Mouse (Mus musculus) heart, adult 2 months (tissue): ENCODE results near the gene Rab6a. TPM values are rescaled to one million over a fixed set of nuclear protein-coding genes. Genes with fewer than 3 reads are reported as not detected.

Experiments
- DNase-seq, 2 experiments: peaks; one replicate each; pipeline ENCODE4 v3.0.0; 2021
- H3K27ac ChIP-seq: fragments of 200-600 bp; 2 replicates; pipeline ENCODE4 v1.8.1; 2022
- H3K27me3 ChIP-seq: fragments of 200-500 bp; 2 replicates; pipeline ENCODE4 v1.6.1; 2012; ENCODE audit warnings: mild to moderate bottlenecking, low read length, inconsistent platforms, mixed read lengths; ENCODE audit not compliant: control insufficient read depth, insufficient read depth
- H3K36me3 ChIP-seq: fragments of 200-500 bp; 2 replicates; pipeline ENCODE4 v1.6.1; 2012; ENCODE audit warnings: low read length, inconsistent platforms; ENCODE audit not compliant: control insufficient read depth, insufficient read depth
- H3K4me1 ChIP-seq: fragments of 200-500 bp; 2 replicates; pipeline ENCODE4 v1.6.1; 2011; ENCODE audit warnings: low read length; ENCODE audit not compliant: control insufficient read depth, insufficient read depth
- H3K4me3 ChIP-seq: fragments of 200-600 bp; 2 replicates; pipeline ENCODE4 v1.8.1; 2022
- H3K79me2 ChIP-seq: fragments of 200-500 bp; replicated peaks from 2 replicates; pipeline ENCODE4 v1.6.1; 2012; ENCODE audit warnings: mild to moderate bottlenecking, inconsistent platforms, low read length, moderate library complexity, mixed read lengths; ENCODE audit not compliant: control insufficient read depth, insufficient read depth
- H3K9ac ChIP-seq: fragments of 200-500 bp; 2 replicates; pipeline ENCODE4 v1.6.1; 2012; ENCODE audit warnings: low read depth, mild to moderate bottlenecking, control low read depth, inconsistent platforms, low read length, mixed read lengths
- CTCF ChIP-seq: fragments of 200-600 bp; IDR thresholded peaks from 2 replicates; pipeline ENCODE4 v1.8.1; 2022; ENCODE audit warnings: antibody characterized with exemption, mild to moderate bottlenecking, moderate library complexity
- EP300 ChIP-seq: fragments of 200-500 bp; IDR thresholded peaks from 2 replicates; pipeline ENCODE4 v1.6.1; 2011; ENCODE audit warnings: low read depth, low read length, control low read depth; ENCODE audit not compliant: insufficient read depth
- POLR2A ChIP-seq: fragments of 200-500 bp; IDR thresholded peaks from 2 replicates; pipeline ENCODE4 v1.6.1; 2011; ENCODE audit warnings: mild to moderate bottlenecking, low read depth, low read length, control low read depth; ENCODE audit not compliant: insufficient read depth
- WGBS: fragments of 180-500 bp; shearing (Covaris S2); methylation state at CpG from one replicate; pipeline ENCODE4 v1.1.7; 2018; 5-methylcytosine and 5-hydroxymethylcytosine counted together
- intact Hi-C: fragments of 180-260 bp; cut with DNase I; formaldehyde crosslinking; loops from one replicate; pipeline ENCODE4 v1.15.1; 2025
- polyA plus RNA-seq: library from polyadenylated mRNA; depleted of rRNA; stranded (reverse); fragments of >200 nt; gene quantifications from 2 replicates; pipeline ENCODE4 v1.2.3, GENCODE M21; 2012
- total RNA-seq, 2 experiments: library from RNA; stranded (reverse); gene quantifications; 2 replicates each; pipeline ENCODE4 v1.2.3; 2021

Rab6a gene
- total and polyA plus RNA-seq, 3 experiments, result 21.1 to 64.9 (median 59.8) TPM

DNA sequence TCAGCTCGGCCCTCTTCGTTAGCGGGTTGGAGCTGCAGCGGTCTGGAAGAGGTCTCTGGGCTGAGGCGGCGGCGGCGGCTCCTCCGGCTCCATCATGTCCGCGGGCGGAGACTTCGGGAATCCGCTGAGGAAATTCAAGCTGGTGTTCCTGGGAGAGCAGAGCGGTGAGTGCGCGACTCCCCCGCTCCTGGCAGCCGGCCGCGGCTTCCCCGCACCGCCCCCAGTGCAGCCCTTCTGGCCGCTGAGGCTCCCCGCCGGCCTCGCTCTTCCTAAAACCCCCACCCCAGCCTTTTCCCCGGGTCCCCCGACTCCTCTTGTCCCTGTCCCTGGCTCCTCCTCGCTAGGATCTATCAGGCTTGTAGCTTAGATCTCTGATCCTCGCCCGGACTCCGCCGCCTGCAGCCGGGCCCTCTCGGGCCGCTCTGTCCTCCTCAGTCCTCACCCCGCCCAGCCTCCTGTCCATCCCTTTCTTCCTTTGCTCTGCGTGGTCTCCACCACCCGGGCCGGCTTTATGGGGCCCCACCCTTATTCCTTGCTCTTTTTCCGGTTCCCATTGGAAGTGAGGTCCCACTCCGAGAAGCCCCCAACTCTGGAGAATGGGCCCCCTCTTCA is 1.0 kb downstream of the Rab6a start, which contains the start of gene Mrpl48:
Gene Mrpl48, minus strand, starts transcription at position 172 of the 612 bp plus-strand sequence.
- intact Hi-C loops, result no loop called here
- H3K4me3 ChIP-seq, result peak within 1 kb of the TSS; percentile 99
- peaks cover 2% of the 10 kb centered on the region for H3K79me2 ChIP-seq
- H3K27ac ChIP-seq, result peak within 1 kb of the TSS; percentile 92
- DNase-seq, result peak; percentile 74 to 76
- peaks cover 5% of the 10 kb centered on the region for H3K36me3 ChIP-seq
- H3K4me1 ChIP-seq, result peaks cover 2% of the 10 kb centered on the region; the same call in 1 of the 2 replicates
- TF ChIP-seq EP300 (no peak), POLR2A (no peak), CTCF (no peak)
- H3K27me3 ChIP-seq, result no peaks in the 10 kb centered on the region
- WGBS, result under 1% methylated on average over 38 of the region's 43 CpGs
- peak within 1 kb of the TSS; percentile 98 for H3K9ac ChIP-seq

- Histone ChIP-seq H3K27me3 (no peaks in the 10 kb centered on the region), H3K9ac (peak overlapping the region; percentile 98; the same call in 1 of the 2 replicates), H3K4me3 (peak overlapping the region; percentile 99), H3K36me3 (peaks cover 5% of the 10 kb centered on the region), H3K27ac (peak overlapping the region; percentile 89; the same call in 1 of the 2 replicates), H3K79me2 (peaks cover 2% of the 10 kb centered on the region), H3K4me1 (peaks cover 2% of the 10 kb centered on the region; the same call in 1 of the 2 replicates)
- 5% methylated on average over 4 of the region's 4 CpGs for WGBS
- intact Hi-C loops, result no loop called here
- no peak for TF ChIP-seq POLR2A
- TF ChIP-seq CTCF, result no peak
- no peak for TF ChIP-seq EP300
- DNase-seq, result no peak
Measured at GRCm38 (mm10) chr7:100608910-100609309, 1.7 kb downstream of the Rab6a start.

GRCm38 (mm10) chr7:100616121-100616857 is 9.1 kb downstream of the Rab6a start:
- peaks cover 7% of the 10 kb centered on the region for H3K79me2 ChIP-seq

DNA sequence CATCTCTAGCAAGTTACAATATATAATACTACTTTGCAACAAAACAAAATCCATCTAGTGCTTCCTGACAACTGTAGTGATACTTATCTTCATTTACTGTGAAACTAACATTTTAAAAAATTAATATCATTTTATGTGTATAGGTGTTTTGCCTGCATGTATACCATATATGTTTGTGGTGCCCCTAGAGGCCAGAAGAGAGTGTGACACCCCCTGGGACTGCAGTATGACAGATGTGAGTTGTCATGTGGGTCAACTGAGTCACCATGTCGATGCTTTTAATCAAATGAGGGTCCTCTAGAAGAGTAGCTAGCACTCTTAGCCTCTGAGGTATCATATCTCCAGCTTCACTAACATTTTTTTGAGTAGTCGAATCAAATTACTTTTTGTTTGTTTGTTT is 15.1 kb downstream of the Rab6a start:
- 71% methylated on average over 2 of the region's 2 CpGs for WGBS
- Histone ChIP-seq H3K36me3 (peaks cover 4% of the 10 kb centered on the region; the same call in 1 of the 2 replicates), H3K27me3 (no peaks in the 10 kb centered on the region), H3K9ac (no peak overlapping the region), H3K4me1 (peaks cover 7% of the 10 kb centered on the region), H3K27ac (no peak overlapping the region), H3K79me2 (peaks cover 8% of the 10 kb centered on the region), H3K4me3 (no peak overlapping the region)
- intact Hi-C loops, result no loop called here
- TF ChIP-seq POLR2A (no peak), CTCF (peak; percentile 51), EP300 (no peak)
- no peak for DNase-seq

More at GRCm38 (mm10) chr7:100616121-100616857, 9.1 kb downstream of the Rab6a start:
- no peak overlapping the region for H3K4me3 ChIP-seq
- peaks cover 4% of the 10 kb centered on the region for H3K4me1 ChIP-seq
- DNase-seq, result no peak
- H3K27ac ChIP-seq, result no peak overlapping the region
- TF ChIP-seq POLR2A, result no peak
- WGBS, result 84% methylated on average over 4 of the region's 4 CpGs
- peaks cover 5% of the 10 kb centered on the region for H3K36me3 ChIP-seq
- no peak overlapping the region for H3K9ac ChIP-seq
- intact Hi-C loops, result no loop called here
- no peaks in the 10 kb centered on the region for H3K27me3 ChIP-seq

- WGBS, result 71% methylated on average over 3 of the region's 3 CpGs
- H3K79me2 ChIP-seq, result peaks cover 4% of the 10 kb centered on the region
- intact Hi-C loops, result no loop called here
- H3K27me3 ChIP-seq, result no peaks in the 10 kb centered on the region
- no peak overlapping the region for H3K9ac ChIP-seq
- no peak for DNase-seq
- H3K36me3 ChIP-seq, result peaks cover 4% of the 10 kb centered on the region; the same call in 1 of the 2 replicates
- H3K27ac ChIP-seq, result no peak overlapping the region
- H3K4me3 ChIP-seq, result no peak overlapping the region
- peaks cover 6% of the 10 kb centered on the region for H3K4me1 ChIP-seq
- TF ChIP-seq CTCF (no peak), EP300 (no peak), POLR2A (no peak)
Measured at GRCm38 (mm10) chr7:100624538-100624937, 17.3 kb downstream of the Rab6a start.

- no peaks in the 10 kb centered on the region for H3K27me3 ChIP-seq
- intact Hi-C loops, result loop anchor here (2.0 kb wide), 1 partner anchor 117 kb away; no protein-coding TSS in a partner anchor
- no peaks in the 10 kb centered on the region for H3K79me2 ChIP-seq
- H3K27ac ChIP-seq, result no peak overlapping the region
- H3K36me3 ChIP-seq, result no peaks in the 10 kb centered on the region; the same call in none of the 2 replicates
- no peak for DNase-seq
- WGBS, result 3% methylated on average over 1 of the region's 1 CpGs
- H3K4me1 ChIP-seq, result no peaks in the 10 kb centered on the region
- no peak overlapping the region for H3K4me3 ChIP-seq
- no peak overlapping the region for H3K9ac ChIP-seq
- TF ChIP-seq EP300 (no peak), POLR2A (no peak), CTCF (peak; percentile 70)
Measured at GRCm38 (mm10) chr7:100637657-100638056, 30.4 kb downstream of the Rab6a start.
